Mouse (Mus musculus) hindlimb bud, embryonic 11.5 days (tissue): ENCODE measurements at regions not wholly inside any gene's neighbourhood (a gene's known extent, or its start where the extent isn't known, plus 50 kb on each side); places are given as distances from the start of the nearest gene placed in this dataset.

ENCODE experiments used
- DNase-seq: peaks from one replicate; pipeline ENCODE4 v3.0.0-alpha.2; 2012; ENCODE audit warnings: low read depth, low spot score; ENCODE audit errors: extremely low spot score

DNA sequence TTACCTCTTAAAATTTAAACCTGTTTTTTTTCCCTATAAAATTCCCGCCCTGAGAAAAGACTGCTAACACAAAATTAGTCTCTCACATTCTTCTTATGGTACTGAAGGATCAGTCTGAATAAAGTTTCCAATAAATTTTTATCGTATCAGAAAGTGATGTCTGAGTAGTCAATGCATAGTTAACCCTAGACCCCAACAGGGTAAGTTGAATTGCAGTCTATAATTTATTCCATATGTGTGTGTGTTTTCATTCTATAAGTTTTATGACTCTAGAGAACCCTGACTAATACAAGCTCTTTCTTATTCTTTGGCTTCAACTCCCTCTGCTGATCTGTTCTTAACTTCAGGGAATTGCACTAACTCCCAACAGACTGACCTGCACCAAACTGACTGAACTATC, 996.2 kb upstream of the G6pd2 start:
- peak; percentile 33 for DNase-seq
